Mouse (Mus musculus) cerebellum, adult 2 months (tissue): Measurements from ENCODE around the gene Rsg1.

Experiments
- CTCF ChIP-seq: fragments of 200-500 bp; IDR thresholded peaks from 2 replicates; pipeline ENCODE4 v1.5.1; 2011; ENCODE audit warnings: low read depth, mild to moderate bottlenecking, control low read depth, low read length, moderate library complexity, borderline replicate concordance; ENCODE audit not compliant: insufficient read depth
- POLR2A ChIP-seq: fragments of 200-500 bp; IDR thresholded peaks from 2 replicates; pipeline ENCODE4 v1.6.1; 2011; ENCODE audit warnings: low read length, control low read depth, borderline replicate concordance; ENCODE audit not compliant: insufficient read depth

- TF ChIP-seq POLR2A (no peak), CTCF (peak; percentile 47; the same call in 1 of the 2 replicates)
Measured at GRCm38 (mm10) chr4:141257440-141257839, 43.7 kb downstream of the Rsg1 start.
